Mouse (Mus musculus) forebrain, embryonic 16.5 days (tissue): ENCODE data around the gene Ercc1. TPM values are rescaled to one million over a fixed set of nuclear protein-coding genes. Genes with fewer than 3 reads are reported as not detected.

ENCODE experiments used
- ATAC-seq: fragments of 200-750 bp; cut with Nextera tagmentation; 2 replicates; pipeline ENCODE4 v1.8.0; 2017; ENCODE audit warnings: mild to moderate bottlenecking, moderate library complexity
- H3K27ac ChIP-seq: fragments of 300-500 bp; sonication (generic); 2 replicates; pipeline ENCODE4 v1.5.1; 2014; ENCODE audit warnings: low read length, control low read depth
- H3K27me3 ChIP-seq: fragments of 300-500 bp; sonication (generic); replicated peaks from 2 replicates; pipeline ENCODE4 v1.6.1; 2014; ENCODE audit warnings: low read length; ENCODE audit not compliant: control insufficient read depth, insufficient read depth
- H3K36me3 ChIP-seq: fragments of 300-500 bp; sonication (generic); 2 replicates; pipeline ENCODE4 v1.6.1; 2014; ENCODE audit not compliant: control insufficient read depth, insufficient read depth
- H3K4me1 ChIP-seq: fragments of 300-500 bp; sonication (generic); replicated peaks from 2 replicates; pipeline ENCODE4 v1.6.1; 2014; ENCODE audit warnings: low read length; ENCODE audit not compliant: control insufficient read depth, insufficient read depth
- H3K4me2 ChIP-seq: fragments of 300-500 bp; sonication (generic); 2 replicates; pipeline ENCODE4 v1.6.1; 2014; ENCODE audit warnings: mild to moderate bottlenecking, low read length, control low read depth
- H3K4me3 ChIP-seq: fragments of 300-500 bp; sonication (generic); replicated peaks from 2 replicates; pipeline ENCODE4 v1.5.1; 2014; ENCODE audit warnings: mild to moderate bottlenecking, low read length, control low read depth
- H3K9ac ChIP-seq: fragments of 300-500 bp; sonication (generic); replicated peaks from 2 replicates; pipeline ENCODE4 v1.6.1; 2014; ENCODE audit warnings: low read depth, low read length, control low read depth
- H3K9me3 ChIP-seq: fragments of 300-500 bp; sonication (generic); 2 replicates; pipeline ENCODE4 v1.6.1; 2016; ENCODE audit warnings: low read length; ENCODE audit not compliant: control insufficient read depth
- WGBS: fragments of 180-500 bp; shearing (Covaris S2); extraction: QIAGEN DNeasy Blood & Tissue Kit; methylation state at CpG from one replicate; pipeline ENCODE4 v1.1.7; 2014; 5-methylcytosine and 5-hydroxymethylcytosine counted together
- polyA plus RNA-seq: library from polyadenylated mRNA; unstranded; fragments of >200 nt; fragmentation: Nextera tagmentation; extraction: Ambion mirVana; gene quantifications from 2 replicates; pipeline ENCODE4 v1.2.1, GENCODE M21; 2015

The Ercc1 gene
- polyA plus RNA-seq, 1 experiment from 2014 or later, result 85.9 TPM

- Histone ChIP-seq H3K9me3 (no peaks in the 10 kb centered on the region), H3K4me1 (peaks cover 29% of the 10 kb centered on the region), H3K27me3 (no peaks in the 10 kb centered on the region; the same call in 1 of the 2 replicates), H3K36me3 (no peaks in the 10 kb centered on the region), H3K4me2 (no peak overlapping the region), H3K27ac (no peak overlapping the region), H3K9ac (no peak overlapping the region), H3K4me3 (no peak overlapping the region)
- no peak for ATAC-seq
- WGBS, result 2% methylated on average over 11 of the region's 11 CpGs
Measured at GRCm38 (mm10) chr7:19343210-19343808, 1.3 kb upstream of the Ercc1 start.

- peak overlapping the region; percentile 59 for H3K4me3 ChIP-seq
- under 1% methylated on average over 31 of the region's 31 CpGs for WGBS
- peaks cover 6% of the 10 kb centered on the region; the same call in 1 of the 2 replicates for H3K36me3 ChIP-seq
- H3K9ac ChIP-seq, result peak overlapping the region; percentile 69
- H3K27ac ChIP-seq, result peak overlapping the region; percentile 89
- no peaks in the 10 kb centered on the region; the same call in 1 of the 2 replicates for H3K27me3 ChIP-seq
- H3K4me2 ChIP-seq, result peak overlapping the region; percentile 81
- peaks cover 29% of the 10 kb centered on the region for H3K4me1 ChIP-seq
- ATAC-seq, result peak; percentile 94
- H3K9me3 ChIP-seq, result no peaks in the 10 kb centered on the region
Measured at GRCm38 (mm10) chr7:19344938-19345471, 427 bp downstream of the Ercc1 start.

GRCm38 (mm10) chr7:19349188-19349915 is 4.8 kb downstream of the Ercc1 start:
- Histone ChIP-seq H3K4me2 (no peak overlapping the region), H3K27ac (no peak overlapping the region), H3K9me3 (no peaks in the 10 kb centered on the region), H3K9ac (no peak overlapping the region), H3K27me3 (no peaks in the 10 kb centered on the region), H3K4me3 (no peak overlapping the region), H3K4me1 (peaks cover 14% of the 10 kb centered on the region), H3K36me3 (peaks cover 19% of the 10 kb centered on the region)
- 90% methylated on average over 13 of the region's 13 CpGs for WGBS
- no peak for ATAC-seq

- Histone ChIP-seq H3K4me1 (peaks cover 9% of the 10 kb centered on the region), H3K4me2 (no peak overlapping the region), H3K9ac (no peak overlapping the region), H3K4me3 (no peak overlapping the region), H3K36me3 (peaks cover 19% of the 10 kb centered on the region), H3K27me3 (no peaks in the 10 kb centered on the region), H3K27ac (no peak overlapping the region), H3K9me3 (no peaks in the 10 kb centered on the region)
- no peak for ATAC-seq
- 95% methylated on average over 8 of the region's 8 CpGs for WGBS
Measured at GRCm38 (mm10) chr7:19350221-19350620, 5.6 kb downstream of the Ercc1 start.

GRCm38 (mm10) chr7:19354991-19355390 is 10.4 kb downstream of the Ercc1 start:
- no peak overlapping the region for H3K4me3 ChIP-seq
- no peaks in the 10 kb centered on the region for H3K9me3 ChIP-seq
- H3K36me3 ChIP-seq, result peaks cover 20% of the 10 kb centered on the region
- WGBS, result 91% methylated on average over 5 of the region's 5 CpGs
- no peak overlapping the region for H3K4me2 ChIP-seq
- H3K27me3 ChIP-seq, result no peaks in the 10 kb centered on the region
- peaks cover 11% of the 10 kb centered on the region for H3K4me1 ChIP-seq
- no peak for ATAC-seq
- no peak overlapping the region for H3K27ac ChIP-seq
- no peak overlapping the region for H3K9ac ChIP-seq

- Histone ChIP-seq H3K4me2 (no peak overlapping the region), H3K27ac (no peak overlapping the region), H3K9ac (no peak overlapping the region), H3K27me3 (no peaks in the 10 kb centered on the region), H3K36me3 (peaks cover 16% of the 10 kb centered on the region; the same call in 1 of the 2 replicates), H3K4me3 (no peak overlapping the region), H3K9me3 (no peaks in the 10 kb centered on the region), H3K4me1 (peaks cover 22% of the 10 kb centered on the region)
- WGBS, result 81% methylated on average over 10 of the region's 10 CpGs
- no peak for ATAC-seq
Measured at GRCm38 (mm10) chr7:19356311-19356710, 11.7 kb downstream of the Ercc1 start.

GRCm38 (mm10) chr7:19357381-19358375 is 13.1 kb downstream of the Ercc1 start:
- H3K9me3 ChIP-seq, result no peaks in the 10 kb centered on the region
- H3K4me2 ChIP-seq, result no peak overlapping the region
- no peak for ATAC-seq
- H3K36me3 ChIP-seq, result peaks cover 12% of the 10 kb centered on the region; the same call in 1 of the 2 replicates
- H3K9ac ChIP-seq, result no peak overlapping the region
- peaks cover 29% of the 10 kb centered on the region for H3K4me1 ChIP-seq
- H3K27ac ChIP-seq, result no peak overlapping the region
- 90% methylated on average over 25 of the region's 25 CpGs for WGBS
- no peak overlapping the region for H3K4me3 ChIP-seq
- no peaks in the 10 kb centered on the region; the same call in 1 of the 2 replicates for H3K27me3 ChIP-seq

GRCm38 (mm10) chr7:19358634-19359033 is 14.1 kb downstream of the Ercc1 start:
- H3K27me3 ChIP-seq, result no peaks in the 10 kb centered on the region; the same call in 1 of the 2 replicates
- no peaks in the 10 kb centered on the region for H3K9me3 ChIP-seq
- no peak overlapping the region for H3K27ac ChIP-seq
- peak overlapping the region; percentile 96 for H3K4me2 ChIP-seq
- H3K4me3 ChIP-seq, result peak overlapping the region; percentile 49
- H3K4me1 ChIP-seq, result peaks cover 29% of the 10 kb centered on the region
- no peak for ATAC-seq
- H3K9ac ChIP-seq, result peak overlapping the region; percentile 52
- 21% methylated on average over 13 of the region's 13 CpGs for WGBS
- peaks cover 10% of the 10 kb centered on the region; the same call in 1 of the 2 replicates for H3K36me3 ChIP-seq
